Mouse (Mus musculus) liver, embryonic 14.5 days (tissue): ENCODE data around the gene Lpp. TPM values are rescaled to one million over a fixed set of nuclear protein-coding genes. Genes with fewer than 3 reads are reported as not detected.

ENCODE experiments used
- ATAC-seq: fragments of 200-750 bp; cut with Nextera tagmentation; 2 replicates; pipeline ENCODE4 v1.8.0; 2017; ENCODE audit warnings: moderate number of reproducible peaks, mild to moderate bottlenecking, moderate library complexity; ENCODE audit not compliant: insufficient read depth
- DNase-seq, 3 experiments: peaks; one replicate each; pipeline ENCODE4 v3.0.0-alpha.2; 2012 to 2013; ENCODE audit warnings: low read depth in 3 of 3, low spot score in 3 of 3
- H3K27ac ChIP-seq: fragments of 300-500 bp; sonication (generic); 2 replicates; pipeline ENCODE4 v1.5.1; 2014; ENCODE audit warnings: moderate library complexity, mild to moderate bottlenecking, control low read depth, inconsistent platforms
- H3K27me3 ChIP-seq: fragments of 300-500 bp; sonication (generic); 2 replicates; pipeline ENCODE4 v1.6.1; 2014; ENCODE audit warnings: mild to moderate bottlenecking, low read length, moderate library complexity; ENCODE audit not compliant: control insufficient read depth, insufficient read depth
- H3K36me3 ChIP-seq: fragments of 300-500 bp; sonication (generic); replicated peaks from 2 replicates; pipeline ENCODE4 v1.6.1; 2014; ENCODE audit warnings: low read depth; ENCODE audit not compliant: control insufficient read depth, insufficient read depth
- H3K4me1 ChIP-seq, 2 experiments: fragments of 200-500 bp in 1 of 2; fragments of 300-500 bp in 1 of 2; sonication (generic) in 1 of 2; replicated peaks; 2 replicates each; pipeline ENCODE4 v1.6.1; 2012 to 2014; ENCODE audit warnings: antibody characterized with exemption in 1 of 2, inconsistent platforms in 1 of 2, low read length in 1 of 2; ENCODE audit not compliant: control insufficient read depth in 2 of 2, insufficient read depth in 2 of 2
- H3K4me2 ChIP-seq: fragments of 300-500 bp; sonication (generic); 2 replicates; pipeline ENCODE4 v1.6.1; 2014; ENCODE audit warnings: low read depth, mild to moderate bottlenecking, control low read depth, moderate library complexity
- H3K4me3 ChIP-seq, 2 experiments: fragments of 200-500 bp in 1 of 2; fragments of 300-500 bp in 1 of 2; sonication (generic) in 1 of 2; 2 replicates each; pipeline ENCODE4 v1.5.1; 2012 to 2014; ENCODE audit warnings: low read depth in 2 of 2, low read length in 2 of 2, mild to moderate bottlenecking in 2 of 2, control low read depth in 1 of 2, inconsistent platforms in 1 of 2, moderate library complexity in 1 of 2; ENCODE audit not compliant: insufficient read depth in 1 of 2
- H3K9ac ChIP-seq: fragments of 300-500 bp; sonication (generic); replicated peaks from 2 replicates; pipeline ENCODE4 v1.6.1; 2014; ENCODE audit warnings: mild to moderate bottlenecking, control low read depth, moderate library complexity
- H3K9me3 ChIP-seq: fragments of 300-500 bp; sonication (generic); 2 replicates; pipeline ENCODE4 v1.6.1; 2016; ENCODE audit warnings: low read length, mixed read lengths; ENCODE audit not compliant: control insufficient read depth
- CTCF ChIP-seq: IDR thresholded peaks from 2 replicates; pipeline ENCODE4 v1.5.1; 2016; ENCODE audit warnings: antibody characterized with exemption, low read depth, control low read depth
- EP300 ChIP-seq: IDR thresholded peaks from 2 replicates; pipeline ENCODE4 v1.6.1; 2016; ENCODE audit warnings: antibody characterized with exemption, low read depth
- WGBS: fragments of 180-500 bp; shearing (Covaris S2); extraction: QIAGEN DNeasy Blood & Tissue Kit; methylation state at CpG from one replicate; pipeline ENCODE4 v1.1.7; 2014; ENCODE audit not compliant: insufficient replicate concordance; 5-methylcytosine and 5-hydroxymethylcytosine counted together
- polyA plus RNA-seq, 2 experiments: library from polyadenylated mRNA; depleted of rRNA in 1 of 2; stranded (reverse) in 1 of 2; unstranded in 1 of 2; fragments of >200 nt; fragmentation: Nextera tagmentation in 1 of 2; extraction: Ambion mirVana in 1 of 2; gene quantifications; 2 replicates each; pipeline versions ENCODE4 v1.2.1 to v1.2.3; 2012 to 2014

Gene Lpp
- polyA plus RNA-seq, 2 experiments, result 1.4 to 4.3 TPM

GRCm38 (mm10) chr16:24593535-24593934 lies 200.2 kb downstream of the Lpp start:
- ATAC-seq (no peak), DNase-seq (no peak)
- no peaks in the 10 kb centered on the region for H3K4me1 ChIP-seq
- no peaks in the 10 kb centered on the region for H3K36me3 ChIP-seq
- 60% methylated on average over 4 of the region's 4 CpGs for WGBS
- H3K27me3 ChIP-seq, result no peaks in the 10 kb centered on the region
- no peaks in the 10 kb centered on the region for H3K9me3 ChIP-seq
- no peak overlapping the region for H3K4me3 ChIP-seq
- no peak overlapping the region for H3K27ac ChIP-seq
- H3K4me2 ChIP-seq, result no peak overlapping the region
- H3K9ac ChIP-seq, result no peak overlapping the region
- no peak for TF ChIP-seq CTCF
- TF ChIP-seq EP300, result no peak

- Histone ChIP-seq H3K36me3 (no peaks in the 10 kb centered on the region), H3K9ac (no peak overlapping the region), H3K27me3 (no peaks in the 10 kb centered on the region), H3K4me1 (no peaks in the 10 kb centered on the region; a peak in 1 of 4 replicates), H3K4me2 (no peak overlapping the region), H3K4me3 (no peak overlapping the region), H3K27ac (no peak overlapping the region), H3K9me3 (no peaks in the 10 kb centered on the region)
- no peak for ATAC-seq
- whole genome bisulfite sequencing, result 57% methylated on average over 5 of the region's 5 CpGs
- TF ChIP-seq CTCF (no peak), EP300 (no peak)
- no peak for DNase-seq
Measured at GRCm38 (mm10) chr16:24594508-24594907, 201.2 kb downstream of the Lpp start.

GRCm38 (mm10) chr16:24595493-24595892 lies 202.2 kb downstream of the Lpp start:
- ATAC-seq, result no peak
- no peak for DNase-seq
- no peak overlapping the region for H3K4me3 ChIP-seq
- no peak overlapping the region for H3K27ac ChIP-seq
- H3K4me1 ChIP-seq, result no peaks in the 10 kb centered on the region; a peak in 1 of 4 replicates
- H3K4me2 ChIP-seq, result no peak overlapping the region
- H3K9me3 ChIP-seq, result no peaks in the 10 kb centered on the region
- no peak overlapping the region for H3K9ac ChIP-seq
- no peaks in the 10 kb centered on the region for H3K36me3 ChIP-seq
- H3K27me3 ChIP-seq, result no peaks in the 10 kb centered on the region
- TF ChIP-seq EP300 (no peak), CTCF (no peak)

- H3K4me1 ChIP-seq, result no peaks in the 10 kb centered on the region; a peak in 1 of 4 replicates
- ATAC-seq (no peak), DNase-seq (no peak)
- H3K27me3 ChIP-seq, result no peaks in the 10 kb centered on the region
- no peak overlapping the region for H3K9ac ChIP-seq
- no peak overlapping the region for H3K27ac ChIP-seq
- H3K4me3 ChIP-seq, result no peak overlapping the region
- H3K9me3 ChIP-seq, result no peaks in the 10 kb centered on the region
- no peak for TF ChIP-seq CTCF
- TF ChIP-seq EP300, result no peak
- WGBS, result 64% methylated on average over 7 of the region's 7 CpGs
- H3K36me3 ChIP-seq, result no peaks in the 10 kb centered on the region
- H3K4me2 ChIP-seq, result no peak overlapping the region
Measured at GRCm38 (mm10) chr16:24598567-24598966, 205.3 kb downstream of the Lpp start.

- H3K36me3 ChIP-seq, result no peaks in the 10 kb centered on the region
- no peaks in the 10 kb centered on the region; a peak in 1 of 4 replicates for H3K4me1 ChIP-seq
- TF ChIP-seq EP300 (no peak), CTCF (no peak)
- no peak overlapping the region for H3K27ac ChIP-seq
- no peak for ATAC-seq
- no peak overlapping the region for H3K4me3 ChIP-seq
- 32% methylated on average over 7 of the region's 7 CpGs for WGBS
- H3K27me3 ChIP-seq, result no peaks in the 10 kb centered on the region
- H3K9ac ChIP-seq, result no peak overlapping the region
- peak in 1 of 3 experiments; percentile 14 for DNase-seq
- no peak overlapping the region for H3K4me2 ChIP-seq
- H3K9me3 ChIP-seq, result no peaks in the 10 kb centered on the region
Measured at GRCm38 (mm10) chr16:24599766-24600165, 206.5 kb downstream of the Lpp start.
